Mouse (Mus musculus) common myeloid progenitor, adult 5-6 weeks (primary cell): ENCODE results near the gene Opa3. TPM values are rescaled to one million over a fixed set of nuclear protein-coding genes. Genes with fewer than 3 reads are reported as not detected.

Source experiments
- ATAC-seq: replicated peaks from 2 replicates; pipeline ENCODE4 v1.8.0; 2016; ENCODE audit warnings: low read depth, mild to moderate bottlenecking, moderate TSS enrichment, inconsistent platforms; ENCODE audit not compliant: poor library complexity, severe bottlenecking
- total RNA-seq: library from RNA; stranded (forward); fragments of 200-1000, 187-1606 nt; gene quantifications from 2 replicates; pipeline ENCODE4 v1.2.3, GENCODE M21; 2017

The Opa3 gene
- total RNA-seq, 1 experiment from 2014 or later: 24.0 TPM

- ATAC-seq: no peak
Measured at GRCm38 (mm10) chr7:19240905-19241463, 12.8 kb downstream of the Opa3 start.

- no peak for ATAC-seq
Measured at GRCm38 (mm10) chr7:19242005-19242404, 13.9 kb downstream of the Opa3 start.

GRCm38 (mm10) chr7:19243858-19244257 is 15.7 kb downstream of the Opa3 start:
- no peak for ATAC-seq

GRCm38 (mm10) chr7:19245083-19245482 is 16.9 kb downstream of the Opa3 start:
- ATAC-seq: no peak

GRCm38 (mm10) chr7:19246855-19247254 is 18.7 kb downstream of the Opa3 start:
- ATAC-seq: no peak

DNA sequence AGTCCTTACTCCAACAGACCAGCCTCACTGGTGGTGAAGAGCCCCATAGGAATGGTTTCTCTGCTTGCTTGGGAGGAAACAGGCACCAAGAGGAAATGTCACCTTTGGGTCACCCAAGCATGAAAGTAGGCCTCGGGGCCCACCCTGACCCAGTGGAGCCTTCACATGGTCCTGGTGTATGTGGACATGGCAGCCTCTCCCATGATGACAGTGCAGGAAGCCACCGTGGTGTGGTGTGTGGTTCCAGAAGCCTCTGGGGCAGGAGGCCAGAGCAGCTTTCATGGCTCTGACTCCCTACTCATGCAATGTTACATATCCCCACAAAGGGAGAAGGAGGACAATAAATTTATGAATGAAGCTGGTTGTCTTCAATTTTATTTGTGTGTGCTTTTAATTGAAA is 19.4 kb downstream of the Opa3 start:
- no peak for ATAC-seq

GRCm38 (mm10) chr7:19252078-19252477 is 23.9 kb downstream of the Opa3 start:
- ATAC-seq: no peak

DNA sequence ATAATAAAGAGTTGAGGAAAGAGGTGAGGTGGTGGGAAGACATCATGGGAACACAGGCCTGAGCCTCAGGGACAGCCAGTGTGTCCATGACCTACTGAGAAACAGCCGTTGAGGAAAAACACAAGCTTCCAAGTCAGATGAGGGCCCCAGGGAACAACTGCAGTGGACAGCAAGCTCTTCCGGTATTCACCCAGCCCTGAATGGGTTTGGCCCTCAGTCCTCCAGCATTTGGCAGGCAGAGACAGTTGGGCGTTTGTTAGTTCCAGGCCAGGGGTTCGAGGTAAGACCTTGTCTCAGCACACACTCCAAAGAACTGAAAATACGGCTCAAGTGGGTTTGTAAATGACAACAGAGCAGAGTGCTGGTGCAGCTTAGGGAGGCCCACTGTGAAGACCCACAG is 25.3 kb downstream of the Opa3 start:
- no peak for ATAC-seq

DNA sequence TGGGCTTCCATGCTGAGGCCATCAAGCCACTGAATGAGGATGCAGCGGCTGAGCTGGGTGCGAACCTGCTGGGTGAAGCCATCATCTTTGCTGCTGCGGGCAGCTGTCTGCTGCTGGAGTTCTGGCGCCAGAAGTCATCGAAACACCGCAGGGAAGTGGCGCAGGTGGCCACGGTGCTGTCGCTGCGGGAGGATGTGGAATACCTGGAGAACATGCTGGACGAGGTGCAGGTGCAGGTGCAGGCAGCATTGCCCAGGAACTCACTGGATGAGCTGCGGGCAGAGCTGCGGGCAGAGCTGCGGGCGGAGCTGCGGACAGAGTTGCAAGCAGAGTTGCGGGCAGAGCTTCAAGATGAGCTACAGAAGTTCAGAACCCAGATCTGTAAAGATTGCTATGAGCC is 27.3 kb downstream of the Opa3 start:
- ATAC-seq: no peak

DNA sequence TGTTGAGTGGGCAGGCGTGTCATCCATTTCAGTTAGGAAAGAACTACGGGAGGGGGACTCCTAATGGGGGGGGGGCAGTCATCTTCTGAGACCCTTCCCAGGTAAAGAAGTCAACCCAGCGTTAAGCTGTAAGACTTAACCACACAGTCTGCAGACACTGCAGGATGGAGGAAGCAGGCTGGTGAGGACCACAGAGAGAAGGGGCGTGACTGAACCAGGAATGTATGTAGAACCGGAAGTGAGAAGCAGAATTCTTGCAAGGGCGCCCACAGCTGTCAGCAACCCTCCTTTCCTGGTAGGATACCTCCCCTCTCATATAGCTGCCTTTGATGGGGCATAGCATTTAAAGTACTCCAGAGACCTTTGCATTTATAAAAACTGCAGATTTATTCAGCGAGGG is 28.4 kb downstream of the Opa3 start:
- ATAC-seq: peak; percentile 75

GRCm38 (mm10) chr7:19257390-19258022 is 29.4 kb downstream of the Opa3 start:
- peak; percentile 95 for ATAC-seq

DNA sequence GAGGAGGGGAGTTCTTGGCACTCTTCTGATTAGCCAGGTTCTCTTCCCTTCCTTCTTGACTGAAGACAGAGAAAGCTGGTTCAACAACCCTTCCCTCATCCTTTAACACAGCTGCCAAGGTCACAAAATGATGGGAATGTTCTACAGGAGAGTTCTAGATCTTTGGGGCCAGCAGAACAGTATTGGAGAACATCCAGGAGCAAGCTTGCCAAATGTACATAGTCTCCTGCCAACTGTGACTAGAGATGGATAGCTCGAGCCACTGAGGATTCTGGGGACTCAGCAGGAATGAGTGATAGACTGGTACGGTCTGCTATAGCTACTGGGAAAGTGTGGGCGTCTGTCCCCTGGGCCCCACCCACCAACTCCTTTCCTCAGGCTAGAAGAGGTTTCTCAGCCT is 30.2 kb downstream of the Opa3 start:
- no peak for ATAC-seq

GRCm38 (mm10) chr7:19265147-19265546 is 37.0 kb downstream of the Opa3 start:
- no peak for ATAC-seq

DNA sequence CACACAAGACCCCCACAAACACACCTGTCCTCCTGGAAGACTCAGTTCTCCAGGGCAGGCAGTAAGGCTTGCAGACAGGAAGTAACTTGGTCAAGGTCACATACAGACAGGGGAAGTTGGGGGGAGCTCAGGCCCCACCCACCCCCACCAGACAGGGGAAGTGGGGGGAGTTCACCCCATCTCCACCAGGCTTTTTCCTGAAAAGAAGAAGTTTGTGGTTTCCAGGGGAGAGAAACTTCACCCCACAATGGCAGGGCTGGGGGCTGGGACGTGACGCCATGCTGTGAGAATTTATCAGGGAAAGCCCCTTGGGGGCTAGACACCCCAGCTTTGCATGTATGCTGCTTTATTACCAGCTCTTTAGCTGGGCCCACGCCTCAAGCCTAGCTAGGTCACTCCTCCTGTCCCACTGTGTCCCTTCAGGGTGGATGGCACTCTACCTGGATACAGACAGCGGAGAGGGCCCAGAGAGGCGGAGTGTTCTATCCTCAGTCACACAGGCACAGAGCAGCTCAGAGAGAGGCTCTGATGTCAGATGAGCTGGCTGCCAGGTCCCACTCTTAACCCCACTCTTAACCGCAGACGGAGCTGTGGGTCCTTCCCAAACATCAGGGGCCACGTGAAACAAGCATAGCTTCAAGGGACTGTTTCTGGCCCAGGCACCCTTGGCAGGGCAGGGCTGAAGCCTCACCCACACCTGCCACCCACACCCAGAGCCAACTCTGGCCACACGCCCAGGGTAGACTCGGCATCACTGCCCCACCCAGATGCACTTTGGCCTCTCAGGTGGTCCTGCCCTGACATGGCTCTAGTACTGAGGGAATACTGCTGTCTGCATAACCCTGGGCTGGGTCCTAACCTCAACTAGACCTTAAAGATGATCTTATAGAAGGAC is 38.0 kb downstream of the Opa3 start:
- peak; percentile 77 for ATAC-seq

GRCm38 (mm10) chr7:19267051-19267450 is 38.9 kb downstream of the Opa3 start:
- ATAC-seq: 0 out of 2 replicates have a peak, but pooled peaks have one; percentile 13

DNA sequence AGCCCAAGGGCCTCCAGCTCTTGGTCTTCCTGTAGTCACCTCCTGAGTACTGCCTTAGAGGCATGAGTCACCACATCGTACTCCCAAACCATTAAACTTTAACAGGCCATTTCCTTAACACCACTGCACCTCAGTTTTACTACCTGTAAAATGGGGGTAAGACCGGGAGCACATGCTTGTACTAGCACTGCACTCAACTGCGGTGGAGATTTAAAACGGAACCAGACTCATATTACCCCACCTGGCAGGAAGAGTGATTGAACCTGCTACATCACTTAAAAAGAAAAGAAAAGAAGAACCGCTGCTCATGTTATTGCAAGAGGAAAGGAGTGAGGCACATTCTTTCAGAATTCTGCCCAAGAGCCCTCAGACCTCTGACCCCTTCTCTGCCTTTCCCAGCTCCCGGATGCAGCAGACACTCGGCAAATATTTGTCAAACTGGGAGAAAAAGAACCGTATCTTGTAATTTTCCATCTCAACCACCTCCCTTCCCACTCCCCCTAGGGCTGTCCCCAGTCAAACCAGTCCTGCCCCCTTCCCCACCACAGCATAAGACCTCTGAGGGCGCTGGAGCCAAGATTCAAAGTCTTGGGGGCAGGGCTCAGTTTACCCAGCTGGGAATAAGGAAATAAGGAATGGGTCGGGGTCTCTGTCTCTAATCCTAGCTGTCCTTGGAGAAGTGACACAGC is 41.0 kb downstream of the Opa3 start:
- ATAC-seq: no peak

DNA sequence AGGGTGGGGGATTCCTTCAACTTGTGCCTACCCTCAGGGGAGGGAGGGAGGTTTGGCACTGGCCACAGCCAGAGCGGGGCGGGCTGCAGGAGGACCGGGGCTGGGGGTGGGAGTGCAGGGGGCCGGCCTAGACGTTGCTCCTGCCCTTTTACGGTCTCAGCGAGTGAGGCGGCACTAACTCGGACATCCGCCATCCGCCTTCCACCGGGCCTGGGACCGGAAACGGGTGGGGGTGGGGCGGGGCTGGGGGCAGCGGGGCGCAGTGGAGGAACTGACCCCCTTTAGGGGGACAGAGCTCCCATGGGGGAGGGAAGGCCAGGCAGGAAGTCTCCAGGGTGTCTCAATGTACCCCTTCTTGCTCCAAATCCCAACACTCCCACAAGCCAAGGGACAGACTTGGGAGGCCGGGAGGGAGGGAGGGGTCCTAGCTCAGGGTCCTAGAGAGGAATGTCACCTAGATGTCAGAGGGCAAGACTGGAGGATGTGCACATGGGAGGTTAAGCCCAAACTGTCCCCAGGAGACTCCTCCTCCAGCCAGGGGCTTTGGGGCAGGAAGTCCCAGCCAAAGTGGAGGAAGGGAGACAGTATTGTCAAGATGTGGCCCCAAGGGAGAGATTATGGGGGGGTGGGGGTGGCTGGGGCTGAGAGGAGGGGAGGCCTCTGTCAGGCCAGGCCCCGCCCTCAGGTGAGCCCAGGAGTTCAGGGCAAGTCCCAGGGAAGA is 41.7 kb downstream of the Opa3 start:
- no peak for ATAC-seq

DNA sequence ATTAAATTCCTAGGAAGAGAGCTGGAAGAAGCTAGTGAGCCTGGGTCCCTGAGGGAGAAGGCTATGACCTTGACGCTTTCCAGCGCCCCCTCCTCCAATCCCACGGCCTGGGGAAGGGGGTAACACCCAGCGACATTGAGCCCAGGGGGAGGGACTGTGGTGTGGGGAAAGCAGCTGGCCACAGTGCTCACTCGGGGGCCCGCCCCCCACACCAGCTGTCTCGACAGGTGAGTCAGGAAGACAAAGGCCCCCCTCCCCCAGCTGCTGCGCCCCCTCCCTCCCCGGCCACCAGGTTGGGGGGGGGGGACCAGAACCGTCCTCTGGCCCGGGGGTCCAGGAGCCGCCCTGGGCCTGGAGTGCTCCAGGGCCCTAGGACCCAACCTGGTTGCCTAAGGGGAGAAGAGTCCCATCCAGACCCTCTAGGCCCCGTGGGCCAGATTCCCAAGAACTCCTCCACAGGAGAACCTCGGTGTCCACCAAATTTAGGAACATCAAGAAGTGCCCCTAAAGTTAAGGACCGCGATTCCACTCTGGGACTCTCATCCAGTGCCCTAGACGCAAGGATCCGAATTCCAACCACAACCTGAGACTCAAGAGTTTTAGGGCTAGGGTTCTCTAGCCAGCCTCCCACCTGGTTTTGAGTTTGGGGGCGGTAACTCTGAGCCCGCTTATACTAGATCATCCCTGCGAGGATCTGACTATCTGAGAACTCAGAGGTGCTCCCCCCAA is 42.5 kb downstream of the Opa3 start:
- no peak for ATAC-seq
